Mouse (Mus musculus) stomach, postnatal 0 days (tissue): ENCODE data around the gene Gstt1. TPM values are rescaled to one million over a fixed set of nuclear protein-coding genes. Genes with fewer than 3 reads are reported as not detected.
"Not testable (repeated sequence)": the region's sequence is repeated elsewhere in the genome, so short reads cannot be mapped to it uniquely, and the experiment has no call there.

Source experiments
- ATAC-seq: fragments of 200-750 bp; cut with Nextera tagmentation; 2 replicates; pipeline ENCODE4 v1.8.0; 2017; ENCODE audit not compliant: low FRiP score, low TSS enrichment
- DNase-seq: peaks from one replicate; pipeline ENCODE4 v3.0.0-alpha.2; 2016; ENCODE audit warnings: low spot score
- H3K27ac ChIP-seq: fragments of 300-500 bp; sonication (generic); replicated peaks from 2 replicates; pipeline ENCODE4 v1.5.1; 2014; ENCODE audit warnings: mild to moderate bottlenecking, control low read depth
- H3K27me3 ChIP-seq: fragments of 300-500 bp; sonication (generic); 2 replicates; pipeline ENCODE4 v1.6.1; 2014; ENCODE audit warnings: low read length; ENCODE audit not compliant: control insufficient read depth, insufficient read depth
- H3K36me3 ChIP-seq: fragments of 300-500 bp; sonication (generic); 2 replicates; pipeline ENCODE4 v1.6.1; 2014; ENCODE audit warnings: low read length, mixed read lengths; ENCODE audit not compliant: control insufficient read depth, insufficient read depth
- H3K4me1 ChIP-seq: fragments of 300-500 bp; sonication (generic); replicated peaks from 2 replicates; pipeline ENCODE4 v1.6.1; 2014; ENCODE audit warnings: antibody characterized with exemption; ENCODE audit not compliant: control insufficient read depth, insufficient read depth
- H3K4me2 ChIP-seq: fragments of 300-500 bp; sonication (generic); replicated peaks from 2 replicates; pipeline ENCODE4 v1.6.1; 2014; ENCODE audit warnings: low read depth, mild to moderate bottlenecking, control low read depth, moderate library complexity
- H3K4me3 ChIP-seq: fragments of 300-500 bp; sonication (generic); 2 replicates; pipeline ENCODE4 v1.5.1; 2014; ENCODE audit warnings: low read depth, low read length, control low read depth
- H3K9ac ChIP-seq: fragments of 300-500 bp; sonication (generic); 2 replicates; pipeline ENCODE4 v1.6.1; 2014; ENCODE audit warnings: mild to moderate bottlenecking, low read length, control low read depth, mixed read lengths
- H3K9me3 ChIP-seq: fragments of 300-500 bp; sonication (generic); 2 replicates; pipeline ENCODE4 v1.6.1; 2016; ENCODE audit warnings: low read length; ENCODE audit not compliant: control insufficient read depth
- CTCF ChIP-seq: IDR thresholded peaks from 2 replicates; pipeline ENCODE4 v1.5.1; 2016; ENCODE audit warnings: antibody characterized with exemption, low read depth, mild to moderate bottlenecking, moderate library complexity
- EP300 ChIP-seq: optimal IDR thresholded peaks from 2 replicates; pipeline ENCODE3; 2016; ENCODE audit warnings: antibody characterized with exemption
- WGBS: fragments of 180-500 bp; shearing (Covaris S2); extraction: QIAGEN DNeasy Blood & Tissue Kit; methylation state at CpG from one replicate; pipeline ENCODE4 v1.1.7; 2014; 5-methylcytosine and 5-hydroxymethylcytosine counted together
- polyA plus RNA-seq: library from polyadenylated mRNA; unstranded; fragments of >200 nt; fragmentation: Nextera tagmentation; extraction: Ambion mirVana; gene quantifications from 2 replicates; pipeline ENCODE4 v1.2.1, GENCODE M21; 2015

Gene Gstt1
- polyA plus RNA-seq = 16.1 and 19.7 TPM in 2 replicates

- H3K4me1 ChIP-seq = no peaks in the 10 kb centered on the region; the same call in 1 of the 2 replicates
- peak; percentile 43; the same call in 1 of the 2 replicates for ATAC-seq
- H3K4me2 ChIP-seq = peak within 1 kb of the TSS; percentile 90
- 3% methylated on average over 18 of the region's 18 CpGs for WGBS
- H3K36me3 ChIP-seq = no peaks in the 10 kb centered on the region
- peak within 1 kb of the TSS; percentile 63 for H3K9ac ChIP-seq
- DNase-seq = peak; percentile 69
- no peak for TF ChIP-seq EP300
- peak; percentile 20; the same call in 1 of the 2 replicates for TF ChIP-seq CTCF
- H3K4me3 ChIP-seq = peak within 1 kb of the TSS; percentile 56
- 0 out of 2 replicates have a peak within 1 kb of the TSS, but pooled peaks have one; percentile 24 for H3K27ac ChIP-seq
- H3K27me3 ChIP-seq = no peaks in the 10 kb centered on the region
- no peaks in the 10 kb centered on the region for H3K9me3 ChIP-seq
Observed at GRCm38 (mm10) chr10:75798176-75798696, at the start of gene Gstt1. Gene Gstt1, minus strand, starts transcription at chr10:75798584.

GRCm38 (mm10) chr10:75845306-75845930 is 47.0 kb upstream of the Gstt1 start:
- 68% methylated on average over 6 of the region's 6 CpGs for WGBS

GRCm38 (mm10) chr10:75844800-75845199 is 46.4 kb upstream of the Gstt1 start:
- no peak overlapping the region for H3K4me3 ChIP-seq
- 44% methylated on average over 1 of the region's 1 CpGs for WGBS
- no peak for ATAC-seq
- H3K27ac ChIP-seq = no peak overlapping the region
- DNase-seq = no peak
- H3K27me3 ChIP-seq = no peaks in the 10 kb centered on the region
- H3K9me3 ChIP-seq = no peaks in the 10 kb centered on the region
- no peaks in the 10 kb centered on the region for H3K36me3 ChIP-seq
- H3K4me1 ChIP-seq = no peaks in the 10 kb centered on the region
- no peak overlapping the region for H3K4me2 ChIP-seq
- no peak for TF ChIP-seq EP300
- TF ChIP-seq CTCF = 0 out of 2 replicates have a peak, but pooled peaks have one; percentile 9
- H3K9ac ChIP-seq = no peak overlapping the region

More at GRCm38 (mm10) chr10:75845306-75845930, 47.0 kb upstream of the Gstt1 start:
- DNase-seq (no peak), ATAC-seq (no peak)
- Histone ChIP-seq H3K4me1 (no peaks in the 10 kb centered on the region), H3K4me3 (no peak overlapping the region), H3K4me2 (no peak overlapping the region), H3K9me3 (no peaks in the 10 kb centered on the region), H3K27me3 (no peaks in the 10 kb centered on the region), H3K9ac (no peak overlapping the region), H3K27ac (no peak overlapping the region), H3K36me3 (no peaks in the 10 kb centered on the region)
- TF ChIP-seq EP300 (no peak), CTCF (no peak)

GRCm38 (mm10) chr10:75843898-75844297 is 45.5 kb upstream of the Gstt1 start:
- not testable (repeated sequence) for H3K4me3 ChIP-seq, H3K4me1 ChIP-seq, H3K9me3 ChIP-seq, H3K27me3 ChIP-seq, H3K4me2 ChIP-seq, H3K27ac ChIP-seq, ATAC-seq, H3K36me3 ChIP-seq, DNase-seq, H3K9ac ChIP-seq
- WGBS = 69% methylated on average over 6 of the region's 6 CpGs

GRCm38 (mm10) chr10:75839092-75839491 is 40.7 kb upstream of the Gstt1 start:
- Histone ChIP-seq H3K9me3 (no peaks in the 10 kb centered on the region), H3K4me1 (no peaks in the 10 kb centered on the region; the same call in none of the 2 replicates), H3K27ac (no peak overlapping the region), H3K9ac (no peak overlapping the region), H3K36me3 (no peaks in the 10 kb centered on the region), H3K4me2 (no peak overlapping the region), H3K27me3 (no peaks in the 10 kb centered on the region), H3K4me3 (no peak overlapping the region)
- WGBS = 79% methylated on average over 10 of the region's 10 CpGs
- TF ChIP-seq EP300 = no peak
- TF ChIP-seq CTCF = no peak
- no peak for DNase-seq
- ATAC-seq = no peak

- Histone ChIP-seq H3K9me3 (no peaks in the 10 kb centered on the region), H3K4me2 (peak within 1 kb of the TSS; percentile 60), H3K36me3 (no peaks in the 10 kb centered on the region), H3K27me3 (no peaks in the 10 kb centered on the region), H3K9ac (peak within 1 kb of the TSS; percentile 53), H3K4me1 (no peaks in the 10 kb centered on the region; the same call in none of the 2 replicates), H3K4me3 (peak within 1 kb of the TSS; percentile 39), H3K27ac (peak within 1 kb of the TSS; percentile 64)
- peak; percentile 71 for TF ChIP-seq CTCF
- TF ChIP-seq EP300 = no peak
- ATAC-seq (peak; percentile 69), DNase-seq (peak; percentile 88)
- WGBS = under 1% methylated on average over 21 of the region's 21 CpGs
Observed at GRCm38 (mm10) chr10:75837248-75837759, 38.9 kb upstream of the Gstt1 start, which contains the start of gene Gstt2. Gene Gstt2, minus strand, starts transcription at chr10:75837424.
